Mouse (Mus musculus) neural tube, embryonic 13.5 days (tissue): ENCODE measurements at regions not wholly inside any gene's neighbourhood (a gene's known extent, or its start where the extent isn't known, plus 50 kb on each side); places are given as distances from the start of the nearest gene placed in this dataset.
A peak's percentile ranks its signal among the peaks of the same experiment; 100 is the strongest.

ENCODE experiments used
- ATAC-seq: fragments of 200-750 bp; cut with Nextera tagmentation; 2 replicates; pipeline ENCODE4 v1.8.0; 2017; ENCODE audit warnings: low read depth, mild to moderate bottlenecking, moderate TSS enrichment, moderate library complexity
- H3K27ac ChIP-seq: fragments of 300-500 bp; sonication (generic); replicated peaks from 2 replicates; pipeline ENCODE4 v1.5.1; 2015; ENCODE audit warnings: moderate library complexity, mild to moderate bottlenecking, inconsistent platforms
- H3K27me3 ChIP-seq: fragments of 300-500 bp; sonication (generic); 2 replicates; pipeline ENCODE4 v1.6.1; 2015; ENCODE audit warnings: mild to moderate bottlenecking, inconsistent platforms
- H3K36me3 ChIP-seq: fragments of 300-500 bp; sonication (generic); 2 replicates; pipeline ENCODE4 v1.6.1; 2015; ENCODE audit warnings: mild to moderate bottlenecking, inconsistent platforms
- H3K4me1 ChIP-seq: fragments of 300-500 bp; sonication (generic); replicated peaks from 2 replicates; pipeline ENCODE4 v1.6.1; 2015; ENCODE audit warnings: inconsistent platforms
- H3K4me2 ChIP-seq: fragments of 300-500 bp; sonication (generic); 2 replicates; pipeline ENCODE4 v1.6.1; 2015; ENCODE audit warnings: inconsistent platforms, mild to moderate bottlenecking, moderate library complexity
- H3K4me3 ChIP-seq: fragments of 300-500 bp; sonication (generic); 2 replicates; pipeline ENCODE4 v1.5.1; 2015; ENCODE audit warnings: mild to moderate bottlenecking, inconsistent platforms
- H3K9ac ChIP-seq: fragments of 300-500 bp; sonication (generic); 2 replicates; pipeline ENCODE4 v1.6.1; 2015; ENCODE audit warnings: moderate library complexity, mild to moderate bottlenecking, inconsistent platforms
- H3K9me3 ChIP-seq: fragments of 300-500 bp; sonication (generic); 2 replicates; pipeline ENCODE4 v1.6.1; 2016; ENCODE audit warnings: inconsistent platforms
- WGBS: fragments of 180-500 bp; shearing (Covaris S2); methylation state at CpG from one replicate; pipeline ENCODE4 v1.1.7; 2015; 5-methylcytosine and 5-hydroxymethylcytosine counted together

GRCm38 (mm10) chr16:50732082-50733006, 141.4 kb upstream of the Ccdc54 start:
- Histone ChIP-seq H3K27ac (no peak overlapping the region), H3K9ac (peak overlapping the region; percentile 70)
- WGBS = under 1% methylated on average over 58 of the region's 58 CpGs

GRCm38 (mm10) chr16:50729341-50729740, 138.4 kb upstream of the Ccdc54 start:
- no peak for ATAC-seq
- no peaks in the 10 kb centered on the region for H3K9me3 ChIP-seq
- no peak overlapping the region for H3K4me2 ChIP-seq
- peaks cover 34% of the 10 kb centered on the region for H3K27me3 ChIP-seq
- 64% methylated on average over 5 of the region's 5 CpGs for WGBS
- H3K4me1 ChIP-seq = peaks cover 5% of the 10 kb centered on the region
- H3K36me3 ChIP-seq = no peaks in the 10 kb centered on the region
- H3K27ac ChIP-seq = no peak overlapping the region
- H3K9ac ChIP-seq = no peak overlapping the region
- H3K4me3 ChIP-seq = no peak overlapping the region

More at GRCm38 (mm10) chr16:50732082-50733006, 141.4 kb upstream of the Ccdc54 start:
- peaks cover 35% of the 10 kb centered on the region for H3K27me3 ChIP-seq
- no peaks in the 10 kb centered on the region for H3K36me3 ChIP-seq
- H3K4me1 ChIP-seq = peaks cover 13% of the 10 kb centered on the region
- peak overlapping the region; percentile 65 for H3K4me3 ChIP-seq
- H3K9me3 ChIP-seq = no peaks in the 10 kb centered on the region
- H3K4me2 ChIP-seq = peak overlapping the region; percentile 97
- peak; percentile 97 for ATAC-seq

- Histone ChIP-seq H3K9ac (no peak overlapping the region), H3K4me1 (no peaks in the 10 kb centered on the region), H3K4me3 (no peak overlapping the region), H3K27ac (no peak overlapping the region), H3K36me3 (no peaks in the 10 kb centered on the region), H3K27me3 (no peaks in the 10 kb centered on the region), H3K4me2 (no peak overlapping the region), H3K9me3 (no peaks in the 10 kb centered on the region)
- peak; percentile 63 for ATAC-seq
- WGBS = 54% methylated on average over 6 of the region's 6 CpGs
These were observed 132.2 kb upstream of the Ccdc54 start for GRCm38 (mm10) chr16:50723144-50723543.

- Histone ChIP-seq H3K9me3 (no peaks in the 10 kb centered on the region), H3K4me3 (no peak overlapping the region), H3K27ac (no peak overlapping the region), H3K27me3 (no peaks in the 10 kb centered on the region), H3K9ac (no peak overlapping the region), H3K4me1 (peaks cover 8% of the 10 kb centered on the region), H3K4me2 (peak overlapping the region; percentile 22; the same call in 1 of the 2 replicates), H3K36me3 (no peaks in the 10 kb centered on the region)
- peak; percentile 96 for ATAC-seq
- WGBS = 38% methylated on average over 10 of the region's 10 CpGs
These were observed 126.5 kb upstream of the Ccdc54 start for GRCm38 (mm10) chr16:50717306-50718017.

GRCm38 (mm10) chr16:50709727-50710126, 118.8 kb upstream of the Ccdc54 start:
- no peaks in the 10 kb centered on the region for H3K27me3 ChIP-seq
- H3K4me2 ChIP-seq = no peak overlapping the region
- H3K9me3 ChIP-seq = no peaks in the 10 kb centered on the region
- H3K4me1 ChIP-seq = no peaks in the 10 kb centered on the region
- WGBS = 60% methylated on average over 6 of the region's 6 CpGs
- no peaks in the 10 kb centered on the region for H3K36me3 ChIP-seq
- no peak overlapping the region for H3K27ac ChIP-seq
- no peak overlapping the region for H3K4me3 ChIP-seq
- ATAC-seq = no peak
- no peak overlapping the region for H3K9ac ChIP-seq

GRCm38 (mm10) chr16:50707906-50708305, 117.0 kb upstream of the Ccdc54 start:
- H3K4me2 ChIP-seq = no peak overlapping the region
- no peak overlapping the region for H3K4me3 ChIP-seq
- WGBS = 95% methylated on average over 2 of the region's 2 CpGs

GRCm38 (mm10) chr16:50705921-50706320, 115.0 kb upstream of the Ccdc54 start:
- no peaks in the 10 kb centered on the region for H3K4me1 ChIP-seq
- H3K9me3 ChIP-seq = no peaks in the 10 kb centered on the region
- WGBS = 78% methylated on average over 4 of the region's 4 CpGs
- no peak overlapping the region for H3K9ac ChIP-seq
- no peak for ATAC-seq
- no peaks in the 10 kb centered on the region for H3K36me3 ChIP-seq
- H3K4me2 ChIP-seq = no peak overlapping the region
- no peak overlapping the region for H3K4me3 ChIP-seq
- no peaks in the 10 kb centered on the region for H3K27me3 ChIP-seq
- H3K27ac ChIP-seq = no peak overlapping the region

More at GRCm38 (mm10) chr16:50707906-50708305, 117.0 kb upstream of the Ccdc54 start:
- ATAC-seq = no peak
- Histone ChIP-seq H3K36me3 (no peaks in the 10 kb centered on the region), H3K9me3 (no peaks in the 10 kb centered on the region), H3K9ac (no peak overlapping the region), H3K27ac (no peak overlapping the region), H3K27me3 (no peaks in the 10 kb centered on the region), H3K4me1 (no peaks in the 10 kb centered on the region)

GRCm38 (mm10) chr16:50700811-50701517, 110.0 kb upstream of the Ccdc54 start:
- H3K9me3 ChIP-seq = no peaks in the 10 kb centered on the region
- no peaks in the 10 kb centered on the region for H3K27me3 ChIP-seq
- H3K9ac ChIP-seq = no peak overlapping the region
- 78% methylated on average over 8 of the region's 8 CpGs for WGBS
- no peaks in the 10 kb centered on the region for H3K4me1 ChIP-seq
- no peaks in the 10 kb centered on the region for H3K36me3 ChIP-seq
- H3K4me2 ChIP-seq = no peak overlapping the region
- no peak overlapping the region for H3K4me3 ChIP-seq
- H3K27ac ChIP-seq = no peak overlapping the region
- no peak for ATAC-seq

GRCm38 (mm10) chr16:50700123-50700522, 109.2 kb upstream of the Ccdc54 start:
- WGBS = 57% methylated on average over 2 of the region's 2 CpGs
- Histone ChIP-seq H3K4me2 (no peak overlapping the region), H3K27ac (no peak overlapping the region), H3K4me3 (no peak overlapping the region), H3K4me1 (no peaks in the 10 kb centered on the region), H3K36me3 (no peaks in the 10 kb centered on the region), H3K9me3 (no peaks in the 10 kb centered on the region), H3K27me3 (no peaks in the 10 kb centered on the region), H3K9ac (no peak overlapping the region)
- ATAC-seq = no peak

- H3K9ac ChIP-seq = no peak overlapping the region
- 96% methylated on average over 2 of the region's 2 CpGs for WGBS
- no peaks in the 10 kb centered on the region for H3K27me3 ChIP-seq
- no peak overlapping the region for H3K4me2 ChIP-seq
- H3K36me3 ChIP-seq = no peaks in the 10 kb centered on the region
- H3K9me3 ChIP-seq = no peaks in the 10 kb centered on the region
- no peak overlapping the region for H3K4me3 ChIP-seq
- ATAC-seq = no peak
- H3K27ac ChIP-seq = no peak overlapping the region
- no peaks in the 10 kb centered on the region for H3K4me1 ChIP-seq
These were observed 106.8 kb upstream of the Ccdc54 start for GRCm38 (mm10) chr16:50697722-50698121.

GRCm38 (mm10) chr16:50696052-50696451, 105.1 kb upstream of the Ccdc54 start:
- Histone ChIP-seq H3K4me2 (no peak overlapping the region), H3K4me1 (no peaks in the 10 kb centered on the region), H3K27me3 (no peaks in the 10 kb centered on the region), H3K27ac (no peak overlapping the region), H3K4me3 (no peak overlapping the region), H3K9ac (no peak overlapping the region), H3K36me3 (no peaks in the 10 kb centered on the region), H3K9me3 (no peaks in the 10 kb centered on the region)
- ATAC-seq = no peak
- WGBS = 87% methylated on average over 4 of the region's 4 CpGs

GRCm38 (mm10) chr16:50694045-50694444, 103.1 kb upstream of the Ccdc54 start:
- H3K27ac ChIP-seq = no peak overlapping the region
- no peaks in the 10 kb centered on the region for H3K9me3 ChIP-seq
- H3K9ac ChIP-seq = no peak overlapping the region
- no peak for ATAC-seq
- H3K36me3 ChIP-seq = no peaks in the 10 kb centered on the region
- H3K27me3 ChIP-seq = no peaks in the 10 kb centered on the region
- WGBS = 85% methylated on average over 2 of the region's 2 CpGs
- no peak overlapping the region for H3K4me2 ChIP-seq
- no peak overlapping the region for H3K4me3 ChIP-seq
- H3K4me1 ChIP-seq = no peaks in the 10 kb centered on the region
